Mouse (Mus musculus) liver, postnatal 0 days (tissue): Measurements from ENCODE around the gene Paox. TPM values are rescaled to one million over a fixed set of nuclear protein-coding genes. Genes with fewer than 3 reads are reported as not detected.
"Not testable (repeated sequence)": the region's sequence is repeated elsewhere in the genome, so short reads cannot be mapped to it uniquely, and the experiment has no call there.

Experiments
- ATAC-seq: fragments of 200-750 bp; cut with Nextera tagmentation; 2 replicates; pipeline ENCODE4 v1.8.0; 2017; ENCODE audit warnings: mild to moderate bottlenecking, moderate library complexity
- DNase-seq: peaks from one replicate; pipeline ENCODE4 v3.0.0-alpha.2; 2016
- H3K27ac ChIP-seq: fragments of 300-500 bp; sonication (generic); 2 replicates; pipeline ENCODE4 v1.5.1; 2014; ENCODE audit warnings: antibody characterized with exemption, moderate library complexity, mild to moderate bottlenecking, low read depth
- H3K27me3 ChIP-seq: fragments of 300-500 bp; sonication (generic); 2 replicates; pipeline ENCODE4 v1.6.1; 2014; ENCODE audit warnings: low read length, control low read depth, mixed read lengths; ENCODE audit not compliant: insufficient read depth
- H3K36me3 ChIP-seq: fragments of 300-500 bp; sonication (generic); replicated peaks from 2 replicates; pipeline ENCODE4 v1.6.1; 2014; ENCODE audit warnings: mild to moderate bottlenecking, control low read depth, low read length, moderate library complexity, mixed read lengths; ENCODE audit not compliant: insufficient read depth
- H3K4me1 ChIP-seq: fragments of 300-500 bp; sonication (generic); 2 replicates; pipeline ENCODE4 v1.6.1; 2014; ENCODE audit warnings: antibody characterized with exemption, mild to moderate bottlenecking, control low read depth; ENCODE audit not compliant: insufficient read depth
- H3K4me2 ChIP-seq: fragments of 300-500 bp; sonication (generic); 2 replicates; pipeline ENCODE4 v1.6.1; 2014; ENCODE audit warnings: low read depth, mild to moderate bottlenecking, low read length, moderate library complexity, mixed read lengths
- H3K4me3 ChIP-seq: fragments of 300-500 bp; sonication (generic); 2 replicates; pipeline ENCODE4 v1.5.1; 2014; ENCODE audit warnings: low read depth, low read length
- H3K9ac ChIP-seq: fragments of 300-500 bp; sonication (generic); replicated peaks from 2 replicates; pipeline ENCODE4 v1.6.1; 2014; ENCODE audit warnings: mild to moderate bottlenecking, moderate library complexity
- H3K9me3 ChIP-seq: fragments of 300-500 bp; sonication (generic); 2 replicates; pipeline ENCODE4 v1.6.1; 2016; ENCODE audit warnings: mild to moderate bottlenecking, control low read depth, low read length, mixed read lengths
- CTCF ChIP-seq: sonication (generic); IDR thresholded peaks from 2 replicates; pipeline ENCODE4 v1.5.1; 2016; ENCODE audit warnings: antibody characterized with exemption, low read depth
- EP300 ChIP-seq: IDR thresholded peaks from 2 replicates; pipeline ENCODE4 v1.6.1; 2016; ENCODE audit warnings: antibody characterized with exemption, low read depth, mild to moderate bottlenecking
- WGBS: fragments of 180-500 bp; shearing (Covaris S2); extraction: QIAGEN DNeasy Blood & Tissue Kit; methylation state at CpG from one replicate; pipeline ENCODE4 v1.1.7; 2014; ENCODE audit not compliant: insufficient replicate concordance; 5-methylcytosine and 5-hydroxymethylcytosine counted together
- polyA plus RNA-seq: library from polyadenylated mRNA; unstranded; fragments of >200 nt; fragmentation: Nextera tagmentation; extraction: Ambion mirVana; gene quantifications from 2 replicates; pipeline ENCODE4 v1.2.1, GENCODE M21; 2015

Paox gene
- polyA plus RNA-seq, 1 experiment from 2014 or later, result 14.0 TPM

- Histone ChIP-seq H3K9me3 (no peaks in the 10 kb centered on the region), H3K27me3 (no peaks in the 10 kb centered on the region), H3K4me2 (peak overlapping the region; percentile 99), H3K9ac (peak overlapping the region; percentile 84), H3K4me3 (peak overlapping the region; percentile 77), H3K27ac (peak overlapping the region; percentile 57; the same call in 1 of the 2 replicates), H3K36me3 (peaks cover 16% of the 10 kb centered on the region), H3K4me1 (peaks cover 16% of the 10 kb centered on the region)
- 10% methylated on average over 5 of the region's 5 CpGs for WGBS
- 0 out of 2 replicates have a peak, but pooled peaks have one; percentile 0 for ATAC-seq
- DNase-seq, result no peak
- no peak for TF ChIP-seq EP300
- no peak for TF ChIP-seq CTCF
Measured at GRCm38 (mm10) chr7:140126022-140126350, 10.4 kb downstream of the Paox start.

GRCm38 (mm10) chr7:140126934-140127333 is 11.3 kb downstream of the Paox start:
- Histone ChIP-seq H3K4me1 (peaks cover 16% of the 10 kb centered on the region), H3K27me3 (no peaks in the 10 kb centered on the region), H3K9me3 (no peaks in the 10 kb centered on the region), H3K27ac (no peak overlapping the region), H3K4me3 (no peak overlapping the region), H3K36me3 (peaks cover 20% of the 10 kb centered on the region), H3K9ac (no peak overlapping the region), H3K4me2 (peak overlapping the region; percentile 40)
- ATAC-seq (no peak), DNase-seq (no peak)
- TF ChIP-seq CTCF, result no peak
- TF ChIP-seq EP300, result no peak
- WGBS, result 61% methylated on average over 3 of the region's 3 CpGs

- WGBS, result 32% methylated on average over 2 of the region's 2 CpGs
- Histone ChIP-seq H3K9ac (no peak overlapping the region), H3K9me3 (no peaks in the 10 kb centered on the region)
Measured at GRCm38 (mm10) chr7:140127911-140128310, 12.3 kb downstream of the Paox start.

GRCm38 (mm10) chr7:140132184-140132583 is 16.6 kb downstream of the Paox start:
- not testable (repeated sequence) for DNase-seq, H3K9ac ChIP-seq, H3K27ac ChIP-seq, H3K4me2 ChIP-seq, H3K9me3 ChIP-seq, H3K4me3 ChIP-seq, H3K4me1 ChIP-seq, ATAC-seq, H3K27me3 ChIP-seq
- H3K36me3 ChIP-seq, result peaks cover 26% of the 10 kb centered on the region
- WGBS, result 47% methylated on average over 7 of the region's 7 CpGs

More at GRCm38 (mm10) chr7:140127911-140128310, 12.3 kb downstream of the Paox start:
- DNase-seq (no peak), ATAC-seq (no peak)
- no peak overlapping the region for H3K27ac ChIP-seq
- peaks cover 20% of the 10 kb centered on the region for H3K36me3 ChIP-seq
- H3K4me3 ChIP-seq, result no peak overlapping the region
- TF ChIP-seq EP300 (no peak), CTCF (no peak)
- H3K27me3 ChIP-seq, result no peaks in the 10 kb centered on the region
- no peak overlapping the region for H3K4me2 ChIP-seq
- peaks cover 16% of the 10 kb centered on the region for H3K4me1 ChIP-seq

- H3K4me3 ChIP-seq, H3K9me3 ChIP-seq, H3K27ac ChIP-seq, H3K9ac ChIP-seq, H3K27me3 ChIP-seq, ATAC-seq, H3K4me2 ChIP-seq, DNase-seq, H3K4me1 ChIP-seq: not testable (repeated sequence)
- WGBS, result 37% methylated on average over 3 of the region's 7 CpGs
- peaks cover 26% of the 10 kb centered on the region for H3K36me3 ChIP-seq
Measured at GRCm38 (mm10) chr7:140134033-140134432, 18.4 kb downstream of the Paox start.

GRCm38 (mm10) chr7:140135106-140135770 is 19.6 kb downstream of the Paox start:
- no peaks in the 10 kb centered on the region for H3K27me3 ChIP-seq
- ATAC-seq, result no peak
- no peak overlapping the region for H3K4me2 ChIP-seq
- no peak for TF ChIP-seq EP300
- TF ChIP-seq CTCF, result no peak
- no peak overlapping the region for H3K9ac ChIP-seq
- peaks cover 4% of the 10 kb centered on the region; the same call in 1 of the 2 replicates for H3K4me1 ChIP-seq
- peaks cover 16% of the 10 kb centered on the region for H3K36me3 ChIP-seq
- no peak for DNase-seq
- no peak overlapping the region for H3K4me3 ChIP-seq
- H3K27ac ChIP-seq, result no peak overlapping the region
- no peaks in the 10 kb centered on the region for H3K9me3 ChIP-seq
- 72% methylated on average over 5 of the region's 5 CpGs for WGBS
